Mouse (Mus musculus) kidney, postnatal 36 days (tissue): ENCODE results near the gene Srpk2.
"Not testable (repeated sequence)": the region's sequence is repeated elsewhere in the genome, so short reads cannot be mapped to it uniquely, and the experiment has no call there.

Experiments used
- DNase-seq, 2 experiments: peaks; one replicate each; pipeline ENCODE4 v3.0.0; 2021 to 2022; ENCODE audit warnings: mixed read lengths in 2 of 2

The Srpk2 gene

DNA sequence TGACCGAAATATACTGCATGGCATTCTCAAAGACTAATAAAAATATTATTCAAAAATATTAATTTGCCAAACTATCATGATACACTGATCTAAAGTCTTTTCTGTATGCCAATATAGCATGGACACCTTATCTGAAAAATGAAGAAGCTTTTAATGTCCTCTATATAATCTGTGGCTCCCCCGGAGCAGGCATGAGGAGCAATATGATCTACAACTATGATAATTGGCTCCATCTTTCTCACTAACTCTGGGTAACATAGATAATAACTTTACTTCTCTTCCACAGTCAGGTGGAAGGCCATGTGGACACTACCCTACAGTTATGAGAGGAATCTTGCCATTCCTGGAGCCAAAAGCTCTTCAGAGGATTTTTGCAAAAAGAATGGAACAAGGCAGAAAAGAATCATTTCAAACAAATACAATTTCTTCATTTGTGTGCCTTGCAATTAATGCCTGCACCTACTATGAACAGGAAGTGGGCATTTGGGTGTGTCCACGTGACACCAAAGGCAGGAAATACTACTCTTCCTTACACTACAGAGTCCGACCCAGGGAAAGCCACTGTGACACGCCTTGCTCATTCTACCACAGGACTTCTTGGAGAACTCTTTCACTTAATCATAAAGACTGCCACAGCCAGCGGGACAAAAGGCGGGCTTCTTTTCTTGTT is 80.2 kb downstream of the Srpk2 start:
- no peak for DNase-seq

DNA sequence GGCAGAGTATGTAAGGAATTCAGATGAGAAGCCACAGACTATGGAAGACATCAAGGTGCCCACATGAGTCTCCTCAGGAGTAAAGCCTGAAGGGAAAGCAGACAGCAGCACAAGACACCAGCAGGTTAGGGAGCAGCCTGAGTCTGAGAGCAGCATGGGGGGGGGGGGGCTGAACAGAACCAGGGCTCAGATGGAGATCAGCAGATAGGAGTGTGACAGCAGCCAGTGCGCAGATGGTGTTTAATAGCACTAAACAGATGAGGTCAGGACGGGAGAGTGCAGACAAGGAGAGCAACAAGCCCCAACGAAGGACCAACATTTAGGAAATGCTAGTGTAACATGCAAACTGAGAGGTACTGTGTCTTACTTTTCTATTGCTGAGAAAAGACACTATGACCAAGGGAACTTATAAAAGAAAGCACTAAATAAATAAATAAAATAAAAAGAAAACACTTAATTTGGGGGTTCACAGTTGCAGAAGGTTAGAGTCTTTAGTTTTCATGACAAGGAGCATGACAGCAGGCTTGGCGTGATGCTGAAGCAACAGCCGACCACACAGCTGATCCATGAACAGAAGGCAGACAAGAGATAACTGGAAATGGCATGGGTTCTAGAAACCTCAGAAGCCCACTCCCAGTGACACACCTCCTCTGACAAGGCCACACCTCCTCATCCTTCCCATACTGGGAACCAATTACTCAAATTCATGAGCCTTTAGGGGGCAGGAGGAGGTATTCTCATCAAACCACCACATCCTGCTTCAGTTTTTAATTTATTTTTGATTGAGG is 84.5 kb downstream of the Srpk2 start:
- DNase-seq: no peak

DNA sequence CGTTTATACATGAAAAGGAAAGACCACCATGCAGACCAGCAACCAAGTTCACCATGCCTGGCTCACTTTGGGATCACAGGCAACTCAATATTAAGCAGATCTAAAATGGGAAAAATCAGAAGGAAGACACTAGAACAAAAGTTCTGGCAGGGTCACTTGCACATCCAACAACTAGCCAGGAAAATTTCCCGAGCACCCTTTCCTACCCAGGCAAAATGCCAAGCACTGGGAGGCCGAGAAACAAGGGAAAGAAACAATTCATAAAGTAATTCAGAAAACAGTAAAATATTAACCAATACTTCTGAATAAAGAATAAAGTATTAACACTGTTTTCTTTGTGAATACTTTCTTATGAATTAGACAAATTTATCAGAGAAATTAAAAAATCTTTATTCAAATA is 85.2 kb downstream of the Srpk2 start:
- DNase-seq: peak; percentile 59 to 75

DNA sequence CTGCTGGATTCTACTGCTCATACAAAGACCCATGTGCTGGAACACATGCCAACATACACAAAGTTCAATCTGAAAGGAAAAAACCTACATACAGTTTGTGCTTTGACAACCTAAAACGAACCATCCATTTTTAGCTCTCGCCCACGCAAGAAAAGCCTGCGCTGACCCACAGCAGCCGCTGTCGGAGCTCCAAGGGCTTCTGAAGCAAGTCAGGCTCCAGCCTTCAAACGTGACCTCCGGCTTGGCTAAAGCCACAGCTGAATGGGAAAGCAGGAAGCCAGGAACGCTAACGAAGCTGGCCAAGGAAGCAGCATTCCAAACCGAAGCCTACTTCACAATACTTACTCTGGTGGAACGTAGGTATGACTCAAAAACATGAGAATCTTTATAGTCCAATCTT is 85.9 kb downstream of the Srpk2 start:
- peak; percentile 53 to 64 for DNase-seq

DNA sequence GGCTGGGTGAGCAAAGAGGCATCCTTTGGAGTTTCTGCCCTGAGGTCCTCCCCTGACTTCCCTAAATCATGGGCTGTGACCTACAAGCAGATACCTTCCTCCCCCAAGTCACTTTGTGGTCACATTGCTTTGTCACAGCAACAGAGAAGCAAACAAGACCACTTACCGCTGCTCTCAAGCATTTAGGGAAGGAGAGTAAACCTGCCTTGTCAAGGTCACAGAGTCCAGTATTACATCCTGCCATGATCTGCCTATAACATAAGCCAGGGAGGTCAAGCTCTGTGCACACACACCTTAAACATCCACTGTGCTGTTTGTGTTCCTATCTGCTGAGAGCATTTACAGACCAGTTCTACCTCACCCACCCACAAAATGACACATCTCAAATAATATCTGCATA is 86.4 kb downstream of the Srpk2 start:
- no peak for DNase-seq

DNA sequence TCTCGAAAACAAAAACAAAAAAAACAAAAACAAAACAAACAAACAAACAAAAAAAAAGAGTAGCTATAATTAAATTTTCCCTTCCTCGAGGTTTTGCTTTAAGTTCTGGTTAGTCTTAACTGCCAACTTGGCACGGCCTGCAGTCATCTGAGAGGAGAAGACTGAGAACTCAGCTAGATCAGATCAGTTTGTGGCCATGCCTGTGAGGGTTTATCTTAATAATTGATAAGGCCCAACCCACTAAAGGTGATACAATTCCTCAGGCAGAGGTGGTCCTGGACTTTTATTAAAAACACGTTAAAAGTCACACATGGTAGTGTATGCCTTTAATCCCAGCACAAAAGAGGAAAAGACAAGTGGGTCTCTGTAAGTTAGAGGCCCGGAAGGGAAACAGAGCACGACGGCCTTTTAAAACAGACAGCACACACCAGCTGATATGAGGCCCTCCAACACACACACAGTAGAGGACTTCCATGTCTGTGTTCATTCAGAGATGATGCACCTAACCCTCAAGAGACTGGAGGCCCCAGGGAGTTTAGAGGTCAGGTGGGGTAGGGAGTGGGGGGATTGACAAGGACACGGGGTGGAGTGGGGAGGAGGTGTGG is 87.1 kb downstream of the Srpk2 start:
- no peak for DNase-seq

DNA sequence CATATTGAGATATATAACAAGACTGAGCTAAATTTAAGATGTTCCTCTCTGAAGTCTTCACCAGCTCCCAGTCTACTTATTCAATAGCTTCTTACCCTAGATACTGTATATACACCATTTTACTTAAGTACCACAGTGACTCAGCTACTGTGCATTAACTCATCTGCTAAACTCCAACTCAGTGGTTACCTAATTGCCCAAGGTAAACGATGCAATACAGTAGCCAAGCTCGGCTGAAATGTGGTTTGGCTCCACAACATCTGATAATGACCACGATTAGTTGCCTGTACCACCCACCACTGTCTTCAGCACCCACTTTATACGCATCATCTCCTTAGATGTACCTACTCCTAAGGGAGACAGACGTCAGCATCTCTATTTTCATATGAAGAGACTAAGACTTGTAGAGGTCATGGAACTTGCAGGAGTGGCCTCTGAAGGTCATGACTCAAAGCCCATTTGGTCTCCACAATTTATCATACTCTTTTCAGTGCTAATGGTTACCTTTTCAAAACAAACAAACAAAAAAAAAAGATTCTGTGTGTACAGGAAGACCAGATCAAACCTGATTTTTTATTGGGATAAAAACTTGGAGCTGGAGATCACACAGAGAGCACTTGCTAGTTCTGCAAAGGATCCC is 88.0 kb downstream of the Srpk2 start:
- DNase-seq: no peak

DNA sequence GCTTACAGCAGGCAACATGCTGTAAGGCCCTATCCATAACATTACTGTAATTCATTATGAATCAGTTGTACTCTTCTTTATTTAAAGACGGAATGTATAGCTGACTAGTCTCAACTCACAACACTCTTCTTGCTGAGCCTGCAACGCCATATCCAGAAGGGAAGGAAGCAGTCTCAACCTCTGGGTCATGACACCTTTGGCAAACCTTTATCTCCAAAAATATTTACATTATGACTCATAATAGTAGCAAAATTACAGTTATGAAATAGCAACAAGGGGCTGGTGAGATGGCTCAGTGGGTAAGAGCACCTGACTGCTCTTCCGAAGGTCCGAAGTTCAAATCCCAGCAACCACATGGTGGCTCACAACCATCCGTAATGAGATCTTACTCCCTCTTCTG is 94.1 kb downstream of the Srpk2 start:
- DNase-seq: not testable (repeated sequence)

DNA sequence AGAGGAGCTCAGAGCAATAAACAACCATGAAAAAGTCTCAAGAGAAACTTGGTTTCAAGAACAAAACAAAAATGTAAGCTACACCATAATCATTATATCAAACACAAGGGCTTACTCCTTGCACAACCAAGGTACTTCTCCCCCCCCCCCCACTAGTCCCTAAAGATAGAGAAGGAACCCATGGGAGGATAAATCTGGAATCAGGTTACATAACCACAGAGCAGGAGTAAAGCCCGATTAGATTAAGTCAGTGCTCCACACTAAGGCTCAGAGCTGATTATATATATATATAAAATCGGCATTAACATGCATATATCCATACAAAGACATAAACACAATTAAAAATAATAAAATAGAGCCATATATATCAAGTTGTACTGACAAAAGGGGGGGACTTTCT is 96.8 kb downstream of the Srpk2 start:
- no peak for DNase-seq

DNA sequence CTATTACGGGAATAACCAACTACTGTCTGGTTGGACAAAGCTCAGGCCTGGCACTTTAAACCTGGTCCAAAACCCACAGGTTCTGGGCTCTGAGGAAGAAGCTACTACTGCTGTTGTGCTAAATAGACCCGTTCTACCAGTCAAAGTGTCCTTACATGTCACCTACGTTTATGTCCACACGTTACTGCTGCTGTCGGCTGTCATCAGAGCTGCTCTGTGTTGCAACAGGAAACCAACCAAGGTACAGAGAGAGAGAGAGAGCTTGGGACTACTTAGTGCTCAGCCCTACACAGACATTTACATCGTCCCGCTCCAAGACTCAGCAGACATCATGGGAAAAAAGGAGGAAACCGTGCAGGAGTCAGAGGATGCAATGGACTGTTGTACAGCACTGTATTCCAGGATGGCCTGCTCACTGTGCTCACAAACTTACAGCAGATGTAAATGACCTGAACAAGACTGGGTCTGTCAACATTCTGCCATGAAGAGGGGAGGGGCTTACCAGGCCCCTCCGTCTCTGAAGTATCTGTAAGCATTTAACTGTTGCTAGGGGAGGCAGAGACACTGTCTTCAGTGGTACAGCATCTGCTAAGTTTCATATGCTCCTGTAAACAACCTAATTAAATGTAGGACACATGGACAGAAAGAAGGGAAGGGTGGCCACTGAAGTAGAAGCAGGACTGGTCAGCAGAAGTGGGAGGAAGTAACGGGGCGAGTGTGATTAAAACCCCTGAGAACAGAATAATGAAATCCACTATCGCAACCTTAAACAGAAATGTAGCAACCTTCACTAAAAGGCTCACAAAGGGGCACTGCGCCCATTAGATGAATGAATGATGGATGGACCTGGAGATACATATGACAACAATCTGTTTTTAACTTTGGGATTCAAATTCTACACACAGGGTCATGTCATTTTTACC is 97.6 kb downstream of the Srpk2 start:
- no peak for DNase-seq

DNA sequence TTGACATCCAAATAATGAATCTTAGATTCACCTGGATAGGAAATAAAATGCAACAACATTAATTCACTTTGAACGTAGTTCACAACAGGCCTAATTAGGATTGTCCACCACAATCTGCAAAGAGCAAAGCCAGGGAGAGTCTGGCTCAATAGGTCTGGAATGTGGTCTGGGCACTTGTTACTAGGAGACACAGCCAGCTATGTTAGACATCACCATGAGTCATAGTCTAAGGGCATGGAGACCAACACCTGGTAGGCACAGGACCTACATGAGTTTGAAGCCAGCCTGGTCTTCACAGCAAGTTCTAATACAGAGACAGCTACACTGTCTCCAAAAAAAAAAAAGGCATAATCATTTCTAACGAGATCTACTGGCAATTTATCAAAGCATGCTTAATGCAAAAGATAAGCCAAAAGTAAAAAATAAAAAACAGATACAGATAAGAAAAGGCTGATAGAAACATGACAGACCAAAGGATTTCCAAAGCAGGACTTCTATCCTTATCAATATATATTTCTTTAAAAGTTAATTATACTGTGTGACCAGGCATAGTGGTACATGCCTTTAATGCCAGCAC is 102.8 kb downstream of the Srpk2 start:
- peak in 1 of 2 experiments; percentile 15 for DNase-seq

DNA sequence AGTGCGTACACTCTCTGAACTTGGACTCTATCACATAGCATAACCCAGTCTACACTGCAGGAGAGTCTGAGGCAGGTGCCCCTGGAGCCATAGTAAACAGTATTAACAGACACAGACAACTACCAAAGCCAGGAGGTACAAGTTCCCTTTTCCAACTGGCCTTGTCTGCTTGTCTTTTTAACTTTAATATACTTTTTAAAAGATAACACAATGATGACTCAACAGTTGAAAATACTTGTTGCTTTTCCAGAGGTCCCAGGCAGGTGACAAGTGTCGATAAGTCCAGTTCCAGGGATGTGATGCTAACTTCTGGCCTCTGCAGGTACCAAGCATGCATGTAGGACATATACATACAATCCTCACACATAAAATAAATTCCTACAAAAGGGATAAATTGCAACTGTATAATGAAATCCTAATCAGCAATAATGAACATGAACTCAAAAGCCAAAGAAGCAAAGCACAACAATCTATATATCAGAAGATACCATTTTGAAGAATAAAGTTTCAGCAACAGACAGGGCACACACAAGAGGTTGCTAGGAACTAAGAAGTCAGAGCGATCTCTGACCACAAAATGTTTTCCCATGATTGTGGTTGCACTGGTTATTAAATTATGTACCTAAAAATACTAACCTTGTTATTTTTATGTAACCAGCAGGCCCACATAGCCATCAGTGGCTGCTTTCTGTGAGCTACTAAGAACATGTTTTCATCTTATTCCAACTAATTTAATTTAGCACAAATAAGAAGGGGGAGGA is 105.1 kb downstream of the Srpk2 start:
- DNase-seq: peak in 1 of 2 experiments; percentile 13

DNA sequence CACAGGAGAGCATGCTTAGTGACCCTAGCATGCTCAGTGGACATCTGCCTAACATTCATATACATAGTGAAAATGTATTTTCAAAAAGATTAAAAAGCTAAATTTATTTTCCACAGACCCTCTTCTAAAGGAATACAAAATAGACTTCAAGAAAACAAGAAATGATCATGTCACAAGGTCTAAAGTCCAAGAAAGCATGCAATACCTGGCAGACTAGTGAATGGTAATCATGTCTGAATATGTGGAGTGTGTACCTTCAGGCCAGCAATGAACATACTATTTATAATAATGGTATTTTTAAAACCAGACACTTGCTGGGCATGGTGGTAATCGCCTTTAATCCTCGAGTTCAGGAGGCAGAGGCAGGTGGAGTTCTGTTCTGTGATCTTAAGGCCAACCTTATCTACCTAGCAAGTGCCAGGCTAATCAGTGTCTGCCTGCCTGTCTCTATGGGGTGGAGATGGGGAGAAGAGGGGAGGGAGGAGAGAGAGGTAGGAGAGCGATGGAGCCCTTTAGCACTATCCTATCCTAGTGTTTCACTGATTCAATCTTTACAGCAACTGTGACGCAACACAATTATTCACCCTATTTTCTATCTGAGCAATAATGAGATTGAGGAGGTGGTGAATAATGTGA is 106.0 kb downstream of the Srpk2 start:
- no peak for DNase-seq

DNA sequence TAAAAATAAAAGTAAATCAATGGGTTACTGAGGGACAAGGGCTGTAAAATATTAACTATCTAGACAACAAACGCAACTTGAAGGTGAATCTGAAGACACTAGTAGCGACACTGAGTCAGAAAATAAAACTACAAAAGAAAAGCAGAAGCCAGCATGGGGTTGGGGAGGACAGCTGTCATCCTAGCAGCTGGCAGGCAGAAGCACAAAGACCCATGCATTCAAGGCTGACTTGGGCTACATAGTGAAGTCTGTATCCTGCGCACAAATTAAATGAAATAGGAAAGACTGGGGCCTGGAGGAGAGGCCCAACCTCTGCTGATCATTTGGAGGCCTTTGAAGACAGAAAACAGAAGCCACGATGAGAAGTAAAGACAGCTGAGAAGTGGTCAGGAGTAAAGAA is 106.6 kb downstream of the Srpk2 start:
- no peak for DNase-seq

DNA sequence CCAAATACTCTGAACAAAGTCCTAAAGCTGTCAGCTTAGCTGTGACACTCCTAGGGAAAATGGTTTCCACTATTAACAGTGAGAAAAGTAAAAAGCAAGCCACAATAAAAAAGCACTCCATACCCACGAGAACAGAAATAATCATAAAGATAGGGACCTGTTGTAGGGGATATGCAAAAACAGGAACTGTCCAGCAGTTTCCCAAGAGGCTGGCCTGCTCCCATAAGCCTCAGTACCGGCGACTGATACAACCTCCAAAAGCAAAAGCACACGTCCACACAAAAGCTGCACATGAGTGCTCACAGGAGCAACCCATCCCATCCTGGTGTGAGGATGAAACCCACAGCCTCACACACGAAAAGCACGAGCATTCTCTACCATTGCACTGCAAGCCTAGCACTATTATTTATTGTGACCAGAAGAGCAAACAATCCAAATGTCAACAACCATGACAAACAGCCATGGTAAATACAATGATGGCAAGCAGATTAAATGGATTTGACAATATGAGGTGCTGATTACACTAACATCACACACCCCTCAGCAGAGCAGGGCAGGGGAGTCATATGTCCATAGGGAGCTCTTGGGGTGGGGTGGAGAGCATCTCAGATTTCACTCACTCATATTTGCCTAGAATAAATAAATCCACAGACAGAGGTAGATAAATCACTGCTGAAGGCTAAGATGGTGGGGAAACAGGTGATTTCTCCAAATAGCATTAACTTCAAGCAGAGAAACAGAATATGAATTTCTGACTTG is 107.9 kb downstream of the Srpk2 start:
- DNase-seq: no peak

DNA sequence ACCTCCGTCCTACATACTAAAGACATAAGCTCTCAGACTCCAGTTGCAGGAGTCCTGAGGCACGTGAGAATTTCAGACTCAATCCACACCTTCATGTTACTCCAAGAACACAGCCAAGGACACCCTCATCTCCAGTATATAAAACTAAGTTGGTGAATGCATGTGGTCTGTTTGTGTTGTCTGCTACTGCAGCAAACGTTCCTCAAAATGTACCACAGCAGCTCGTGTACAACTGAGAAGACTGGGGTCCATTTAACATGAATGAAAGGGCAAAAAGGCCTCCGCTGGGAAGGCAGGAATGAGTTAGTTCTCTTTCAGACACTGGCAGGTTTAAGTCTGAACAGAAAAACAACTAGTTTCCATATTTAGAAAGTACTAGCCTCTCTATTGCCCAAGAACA is 110.5 kb downstream of the Srpk2 start:
- DNase-seq: no peak

DNA sequence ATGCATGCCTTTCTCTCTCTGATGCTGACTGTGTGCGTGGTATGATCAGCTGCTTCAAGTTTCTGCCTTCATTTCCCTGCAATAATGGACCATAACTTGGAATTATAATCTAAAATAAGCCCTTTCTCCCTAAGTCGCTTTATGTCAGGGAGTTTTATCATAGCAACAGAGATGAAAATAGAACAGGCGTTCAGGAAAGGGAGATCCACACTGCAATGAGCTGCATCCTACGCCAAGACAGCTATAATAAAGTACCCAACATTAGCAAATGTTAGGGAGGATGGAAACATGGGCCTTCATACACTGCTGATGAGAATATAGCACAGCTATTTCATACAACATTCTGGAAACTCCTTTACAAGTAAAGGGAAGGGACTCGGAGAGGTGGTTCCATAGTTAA is 116.2 kb downstream of the Srpk2 start:
- DNase-seq: no peak

DNA sequence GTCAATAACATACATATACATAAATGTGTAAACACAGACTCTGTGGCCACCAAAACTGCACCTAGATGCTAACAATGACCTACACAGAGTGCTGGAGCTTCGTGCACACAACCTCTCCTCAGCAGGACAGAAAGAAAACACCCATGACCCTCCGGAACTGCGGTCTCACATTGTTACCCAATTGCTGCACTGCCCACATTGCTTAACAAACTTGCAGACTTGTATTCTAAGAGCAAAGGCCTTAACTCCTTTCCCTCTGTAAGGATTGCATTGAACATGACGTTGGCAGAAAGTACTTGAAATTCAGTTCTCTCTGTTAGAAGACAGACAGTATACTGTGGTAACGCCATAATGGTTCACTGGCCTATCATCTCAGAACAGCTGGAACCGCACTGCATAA is 118.0 kb downstream of the Srpk2 start:
- DNase-seq: no peak

DNA sequence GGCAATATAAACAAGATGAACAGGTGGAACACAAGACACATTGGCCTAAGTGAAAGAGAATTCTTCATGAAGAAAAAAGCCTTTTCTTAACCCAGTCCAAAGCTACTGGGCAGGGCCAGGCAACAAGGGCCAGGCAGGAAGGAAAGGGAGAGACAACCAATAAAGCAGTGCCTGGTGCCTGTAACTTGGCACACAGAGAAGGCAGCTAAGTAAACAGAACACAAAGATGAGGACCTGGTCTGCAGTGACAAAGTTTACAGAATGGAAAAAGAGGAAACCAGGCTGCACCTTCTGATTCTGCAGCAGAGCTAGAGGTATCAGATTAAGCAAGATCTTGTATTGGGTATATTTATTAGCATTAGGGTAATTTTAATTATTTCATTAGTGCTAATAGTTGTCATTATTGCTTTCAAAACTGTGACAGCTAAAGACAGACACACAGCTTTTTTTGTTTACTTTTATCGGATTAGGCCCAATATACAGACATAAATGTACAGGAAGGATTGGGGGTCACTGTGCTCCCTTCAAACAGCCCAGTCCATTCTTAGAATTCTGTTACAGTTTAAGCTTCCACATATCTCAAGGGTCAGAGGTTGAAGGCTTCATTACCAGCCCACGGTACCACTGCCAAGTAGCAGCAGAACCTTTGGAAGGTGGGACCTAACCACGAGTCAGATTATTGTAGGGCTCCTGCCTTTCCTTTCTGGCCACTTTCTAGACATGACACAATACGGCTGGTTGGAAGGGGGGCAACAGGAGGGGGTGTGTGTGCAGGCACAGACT is 121.9 kb downstream of the Srpk2 start:
- DNase-seq: peak; percentile 27 to 46
